Mouse (Mus musculus) limb, embryonic 14.5 days (tissue): ENCODE measurements around the gene Ston2. TPM values are rescaled to one million over a fixed set of nuclear protein-coding genes. Genes with fewer than 3 reads are reported as not detected.
A peak's percentile ranks its signal among the peaks of the same experiment; 100 is the strongest.

ENCODE experiments used
- ATAC-seq: fragments of 200-750 bp; cut with Nextera tagmentation; 2 replicates; pipeline ENCODE4 v1.8.0; 2017; ENCODE audit warnings: low read depth, moderate number of reproducible peaks, moderate TSS enrichment; ENCODE audit not compliant: low FRiP score
- DNase-seq: peaks from one replicate; pipeline ENCODE4 v3.0.0-alpha.2; 2015; ENCODE audit warnings: low spot score
- H3K27ac ChIP-seq: fragments of 300-500 bp; sonication (generic); replicated peaks from 2 replicates; pipeline ENCODE4 v1.5.1; 2014; ENCODE audit warnings: low read depth, mild to moderate bottlenecking, low read length, moderate library complexity, mixed read lengths
- H3K27me3 ChIP-seq: fragments of 300-500 bp; sonication (generic); 2 replicates; pipeline ENCODE4 v1.6.1; 2014; ENCODE audit warnings: low read length, mixed read lengths; ENCODE audit not compliant: control insufficient read depth, insufficient read depth
- H3K36me3 ChIP-seq: fragments of 300-500 bp; sonication (generic); 2 replicates; pipeline ENCODE4 v1.6.1; 2014; ENCODE audit warnings: mild to moderate bottlenecking, low read length, moderate library complexity, mixed read lengths; ENCODE audit not compliant: control insufficient read depth, insufficient read depth
- H3K4me1 ChIP-seq: fragments of 300-500 bp; sonication (generic); 2 replicates; pipeline ENCODE4 v1.6.1; 2014; ENCODE audit warnings: antibody characterized with exemption, low read length, mixed read lengths; ENCODE audit not compliant: control insufficient read depth, insufficient read depth
- H3K4me2 ChIP-seq: fragments of 300-500 bp; sonication (generic); replicated peaks from 2 replicates; pipeline ENCODE4 v1.6.1; 2014; ENCODE audit warnings: low read depth, mild to moderate bottlenecking, low read length, moderate library complexity; ENCODE audit not compliant: severe bottlenecking
- H3K4me3 ChIP-seq: fragments of 300-500 bp; sonication (generic); replicated peaks from 2 replicates; pipeline ENCODE4 v1.5.1; 2014; ENCODE audit warnings: low read length
- H3K9ac ChIP-seq: fragments of 300-500 bp; sonication (generic); 2 replicates; pipeline ENCODE4 v1.6.1; 2014; ENCODE audit warnings: mild to moderate bottlenecking, low read depth, low read length, moderate library complexity; ENCODE audit not compliant: severe bottlenecking
- H3K9me3 ChIP-seq: fragments of 300-500 bp; sonication (generic); 2 replicates; pipeline ENCODE4 v1.6.1; 2016; ENCODE audit warnings: low read length; ENCODE audit not compliant: control insufficient read depth
- POLR2A ChIP-seq: fragments of 200-500 bp; IDR thresholded peaks from 2 replicates; pipeline ENCODE4 v1.8.0; 2012; ENCODE audit warnings: inconsistent platforms, mild to moderate bottlenecking, moderate library complexity, borderline replicate concordance; ENCODE audit not compliant: insufficient read depth, insufficient read length; ENCODE audit errors: extremely low read depth
- WGBS: fragments of 180-500 bp; shearing (Covaris S2); extraction: QIAGEN DNeasy Blood & Tissue Kit; methylation state at CpG from one replicate; pipeline ENCODE4 v1.1.7; 2014; 5-methylcytosine and 5-hydroxymethylcytosine counted together
- polyA plus RNA-seq, 2 experiments: library from polyadenylated mRNA; depleted of rRNA in 1 of 2; stranded (reverse) in 1 of 2; unstranded in 1 of 2; fragments of >200 nt; fragmentation: Nextera tagmentation in 1 of 2; extraction: Ambion mirVana in 1 of 2; gene quantifications; 2 replicates each; pipeline versions ENCODE4 v1.2.1 to v1.2.3; 2012 to 2014

Ston2 gene
- polyA plus RNA-seq, 2 experiments = 9.6 to 9.9 TPM

- Histone ChIP-seq H3K9me3 (no peaks in the 10 kb centered on the region), H3K4me1 (no peaks in the 10 kb centered on the region), H3K4me2 (no peak overlapping the region), H3K9ac (no peak overlapping the region), H3K27ac (no peak overlapping the region), H3K4me3 (no peak overlapping the region), H3K27me3 (no peaks in the 10 kb centered on the region), H3K36me3 (no peaks in the 10 kb centered on the region)
- no peak for ATAC-seq
- no peak for DNase-seq
- whole genome bisulfite sequencing = 28% methylated on average over 3 of the region's 3 CpGs
- TF ChIP-seq POLR2A = no peak
Observed at GRCm38 (mm10) chr12:91710876-91711275, 77.3 kb downstream of the Ston2 start.

- WGBS = 63% methylated on average over 6 of the region's 6 CpGs
- no peaks in the 10 kb centered on the region for H3K9me3 ChIP-seq
- H3K4me2 ChIP-seq = no peak overlapping the region
- H3K9ac ChIP-seq = no peak overlapping the region
- H3K36me3 ChIP-seq = no peaks in the 10 kb centered on the region
- no peaks in the 10 kb centered on the region for H3K4me1 ChIP-seq
- DNase-seq (no peak), ATAC-seq (no peak)
- H3K27ac ChIP-seq = no peak overlapping the region
- TF ChIP-seq POLR2A = no peak
- no peaks in the 10 kb centered on the region for H3K27me3 ChIP-seq
- no peak overlapping the region for H3K4me3 ChIP-seq
Observed at GRCm38 (mm10) chr12:91709634-91710033, 78.6 kb downstream of the Ston2 start.

DNA sequence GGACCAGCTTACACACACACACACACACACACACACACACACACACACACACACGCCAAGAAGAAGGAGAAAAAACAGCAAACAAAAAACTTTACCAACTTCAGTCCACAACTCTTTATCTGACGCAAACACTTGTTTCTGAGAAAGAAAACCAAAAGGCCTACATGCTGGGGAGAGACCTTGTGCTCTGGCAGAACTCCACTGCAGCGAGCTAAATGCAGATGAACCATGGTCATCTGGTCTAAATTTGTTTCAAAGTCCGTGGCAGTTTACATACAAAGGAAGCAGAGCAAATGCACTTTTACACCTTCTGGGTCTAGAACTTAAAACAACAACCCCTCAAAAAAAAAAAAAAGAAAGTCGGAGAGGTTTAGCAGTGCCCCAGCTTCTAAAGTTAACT lies 79.0 kb downstream of the Ston2 start:
- H3K9ac ChIP-seq = no peak overlapping the region
- no peak for ATAC-seq
- H3K9me3 ChIP-seq = no peaks in the 10 kb centered on the region
- H3K27me3 ChIP-seq = no peaks in the 10 kb centered on the region
- whole genome bisulfite sequencing = 38% methylated on average over 5 of the region's 5 CpGs
- no peak for TF ChIP-seq POLR2A
- no peak overlapping the region for H3K4me2 ChIP-seq
- DNase-seq = no peak
- H3K27ac ChIP-seq = no peak overlapping the region
- H3K4me3 ChIP-seq = no peak overlapping the region
- H3K4me1 ChIP-seq = no peaks in the 10 kb centered on the region
- no peaks in the 10 kb centered on the region for H3K36me3 ChIP-seq

DNA sequence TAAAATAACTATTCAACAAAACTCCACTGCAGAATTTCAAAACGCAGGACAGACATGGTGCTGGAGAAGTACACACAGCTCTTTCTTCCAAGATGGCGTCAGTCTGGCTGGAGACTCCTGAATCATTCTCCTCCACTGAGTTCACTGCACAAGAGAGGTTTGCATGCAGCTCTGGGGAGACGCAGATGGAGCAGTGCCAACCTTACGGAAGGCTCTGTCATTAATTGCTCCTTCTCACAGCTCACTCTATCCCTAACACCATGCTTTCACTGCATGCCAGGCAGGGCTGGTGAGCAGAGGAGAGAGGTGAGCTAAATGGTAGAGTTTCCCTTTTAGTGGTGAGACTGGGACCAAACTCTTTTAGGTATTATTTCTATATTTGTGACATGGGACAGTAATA lies 80.4 kb downstream of the Ston2 start:
- H3K4me2 ChIP-seq = no peak overlapping the region
- ATAC-seq (no peak), DNase-seq (no peak)
- H3K36me3 ChIP-seq = no peaks in the 10 kb centered on the region
- WGBS = 75% methylated on average over 4 of the region's 4 CpGs
- no peaks in the 10 kb centered on the region for H3K27me3 ChIP-seq
- no peaks in the 10 kb centered on the region for H3K9me3 ChIP-seq
- H3K9ac ChIP-seq = no peak overlapping the region
- H3K27ac ChIP-seq = no peak overlapping the region
- H3K4me1 ChIP-seq = no peaks in the 10 kb centered on the region
- H3K4me3 ChIP-seq = no peak overlapping the region
- no peak for TF ChIP-seq POLR2A

DNA sequence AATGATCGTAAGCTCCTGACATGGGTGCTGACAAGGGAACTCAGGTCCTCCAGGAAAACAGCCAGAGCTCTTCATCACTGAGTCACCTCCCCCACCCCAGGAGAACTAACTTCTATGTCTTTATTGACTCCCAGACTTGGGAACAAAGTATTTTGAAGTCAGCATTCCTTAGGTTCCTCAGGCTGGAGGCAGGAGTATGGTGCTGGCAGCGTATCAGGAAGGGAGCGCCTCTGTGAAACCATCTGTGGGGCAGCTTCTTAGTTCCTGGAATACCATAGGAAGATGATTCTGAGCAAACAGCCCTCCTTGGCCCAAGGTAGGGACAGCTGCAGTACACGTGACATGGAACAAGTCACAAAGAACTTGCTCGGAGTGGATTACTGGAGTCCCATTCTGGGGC lies 84.7 kb downstream of the Ston2 start:
- TF ChIP-seq POLR2A = no peak
- Histone ChIP-seq H3K9me3 (no peaks in the 10 kb centered on the region), H3K4me1 (no peaks in the 10 kb centered on the region), H3K27ac (no peak overlapping the region), H3K36me3 (no peaks in the 10 kb centered on the region), H3K4me2 (no peak overlapping the region), H3K9ac (no peak overlapping the region), H3K27me3 (no peaks in the 10 kb centered on the region), H3K4me3 (no peak overlapping the region)
- 63% methylated on average over 5 of the region's 5 CpGs for WGBS
- DNase-seq (no peak), ATAC-seq (peak; percentile 37; the same call in 1 of the 2 replicates)

GRCm38 (mm10) chr12:91702829-91703228 lies 85.4 kb downstream of the Ston2 start:
- no peak for ATAC-seq
- Histone ChIP-seq H3K27ac (no peak overlapping the region), H3K9ac (no peak overlapping the region), H3K4me3 (no peak overlapping the region), H3K4me1 (no peaks in the 10 kb centered on the region), H3K4me2 (no peak overlapping the region), H3K27me3 (no peaks in the 10 kb centered on the region), H3K9me3 (no peaks in the 10 kb centered on the region), H3K36me3 (no peaks in the 10 kb centered on the region)
- 72% methylated on average over 5 of the region's 5 CpGs for WGBS
- no peak for TF ChIP-seq POLR2A
- DNase-seq = no peak
